Mouse (Mus musculus) limb, embryonic 14.5 days (tissue): ENCODE data around the gene Gpc5. TPM values are rescaled to one million over a fixed set of nuclear protein-coding genes. Genes with fewer than 3 reads are reported as not detected.

ENCODE experiments used
- ATAC-seq: fragments of 200-750 bp; cut with Nextera tagmentation; 2 replicates; pipeline ENCODE4 v1.8.0; 2017; ENCODE audit warnings: low read depth, moderate number of reproducible peaks, moderate TSS enrichment; ENCODE audit not compliant: low FRiP score
- DNase-seq: peaks from one replicate; pipeline ENCODE4 v3.0.0-alpha.2; 2015; ENCODE audit warnings: low spot score
- H3K27ac ChIP-seq: fragments of 300-500 bp; sonication (generic); replicated peaks from 2 replicates; pipeline ENCODE4 v1.5.1; 2014; ENCODE audit warnings: low read depth, mild to moderate bottlenecking, low read length, moderate library complexity, mixed read lengths
- H3K27me3 ChIP-seq: fragments of 300-500 bp; sonication (generic); 2 replicates; pipeline ENCODE4 v1.6.1; 2014; ENCODE audit warnings: low read length, mixed read lengths; ENCODE audit not compliant: control insufficient read depth, insufficient read depth
- H3K36me3 ChIP-seq: fragments of 300-500 bp; sonication (generic); 2 replicates; pipeline ENCODE4 v1.6.1; 2014; ENCODE audit warnings: mild to moderate bottlenecking, low read length, moderate library complexity, mixed read lengths; ENCODE audit not compliant: control insufficient read depth, insufficient read depth
- H3K4me1 ChIP-seq: fragments of 300-500 bp; sonication (generic); 2 replicates; pipeline ENCODE4 v1.6.1; 2014; ENCODE audit warnings: antibody characterized with exemption, low read length, mixed read lengths; ENCODE audit not compliant: control insufficient read depth, insufficient read depth
- H3K4me2 ChIP-seq: fragments of 300-500 bp; sonication (generic); replicated peaks from 2 replicates; pipeline ENCODE4 v1.6.1; 2014; ENCODE audit warnings: low read depth, mild to moderate bottlenecking, low read length, moderate library complexity; ENCODE audit not compliant: severe bottlenecking
- H3K4me3 ChIP-seq: fragments of 300-500 bp; sonication (generic); replicated peaks from 2 replicates; pipeline ENCODE4 v1.5.1; 2014; ENCODE audit warnings: low read length
- H3K9ac ChIP-seq: fragments of 300-500 bp; sonication (generic); 2 replicates; pipeline ENCODE4 v1.6.1; 2014; ENCODE audit warnings: mild to moderate bottlenecking, low read depth, low read length, moderate library complexity; ENCODE audit not compliant: severe bottlenecking
- H3K9me3 ChIP-seq: fragments of 300-500 bp; sonication (generic); 2 replicates; pipeline ENCODE4 v1.6.1; 2016; ENCODE audit warnings: low read length; ENCODE audit not compliant: control insufficient read depth
- POLR2A ChIP-seq: fragments of 200-500 bp; IDR thresholded peaks from 2 replicates; pipeline ENCODE4 v1.8.0; 2012; ENCODE audit warnings: inconsistent platforms, mild to moderate bottlenecking, moderate library complexity, borderline replicate concordance; ENCODE audit not compliant: insufficient read depth, insufficient read length; ENCODE audit errors: extremely low read depth
- WGBS: fragments of 180-500 bp; shearing (Covaris S2); extraction: QIAGEN DNeasy Blood & Tissue Kit; methylation state at CpG from one replicate; pipeline ENCODE4 v1.1.7; 2014; 5-methylcytosine and 5-hydroxymethylcytosine counted together
- polyA plus RNA-seq, 2 experiments: library from polyadenylated mRNA; depleted of rRNA in 1 of 2; stranded (reverse) in 1 of 2; unstranded in 1 of 2; fragments of >200 nt; fragmentation: Nextera tagmentation in 1 of 2; extraction: Ambion mirVana in 1 of 2; gene quantifications; 2 replicates each; pipeline versions ENCODE4 v1.2.1 to v1.2.3; 2012 to 2014

Gene Gpc5
- polyA plus RNA-seq, 2 experiments, result 0.78 to 1.4 TPM

DNA sequence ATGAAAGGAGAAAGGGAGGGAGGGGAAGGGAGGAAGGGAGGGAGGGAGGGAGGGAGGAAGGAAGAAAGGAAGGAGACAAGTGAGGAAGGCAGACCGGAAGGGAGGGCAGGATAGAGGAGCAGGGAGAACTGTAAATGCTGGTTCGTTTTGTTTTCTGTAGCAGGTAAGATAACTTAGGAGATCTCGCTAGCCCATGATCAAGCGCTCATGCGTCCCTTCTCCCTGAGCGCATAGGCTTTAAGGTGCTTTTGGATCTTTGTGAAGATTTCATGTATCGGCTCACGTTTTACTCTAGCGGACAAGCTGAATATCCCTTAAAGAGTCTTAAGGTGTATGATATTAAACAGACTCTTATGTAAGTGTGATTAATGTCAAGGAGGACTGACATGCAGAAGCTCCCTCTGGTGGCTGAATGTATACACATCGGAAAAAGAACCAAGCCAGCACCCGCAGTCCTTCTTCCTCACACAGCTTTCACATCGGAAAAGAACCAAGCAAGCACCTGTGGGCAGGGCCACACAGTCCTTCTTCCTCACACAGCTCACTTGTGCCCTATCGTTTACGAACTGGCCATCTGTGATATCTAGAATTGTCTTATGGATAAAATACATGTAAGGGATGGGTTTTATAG, 301.0 kb downstream of the Gpc5 start:
- Histone ChIP-seq H3K4me2 (no peak overlapping the region), H3K9me3 (no peaks in the 10 kb centered on the region), H3K27me3 (no peaks in the 10 kb centered on the region), H3K4me3 (no peak overlapping the region), H3K9ac (no peak overlapping the region), H3K4me1 (no peaks in the 10 kb centered on the region), H3K36me3 (no peaks in the 10 kb centered on the region), H3K27ac (no peak overlapping the region)
- WGBS, result 47% methylated on average over 14 of the region's 14 CpGs
- ATAC-seq, result peak; percentile 67
- DNase-seq, result peak; percentile 67
- TF ChIP-seq POLR2A, result no peak

DNA sequence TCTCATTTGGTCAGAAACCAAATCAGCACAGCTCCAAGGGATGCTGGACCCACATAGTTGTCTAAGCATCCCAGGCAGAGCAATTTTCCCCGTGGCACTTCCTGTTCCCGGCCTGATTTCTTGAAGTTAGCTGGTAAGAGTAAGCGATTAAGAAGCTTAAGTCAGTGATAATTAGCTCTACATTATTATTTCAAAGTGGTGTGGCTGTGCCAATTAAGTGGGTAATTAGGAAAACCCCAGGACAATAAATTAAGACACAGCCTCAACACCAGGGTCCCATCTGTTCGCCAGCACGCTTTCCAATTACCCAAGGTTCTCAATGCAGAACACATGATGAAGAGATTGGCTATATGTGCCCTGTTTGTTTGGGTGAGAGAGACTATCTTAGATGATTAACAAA, 314.6 kb downstream of the Gpc5 start:
- ATAC-seq (no peak), DNase-seq (no peak)
- Histone ChIP-seq H3K4me3 (no peak overlapping the region), H3K4me1 (0 out of 2 replicates have a peak, but pooled peaks cover 4% of the 10 kb centered on the region), H3K27me3 (no peaks in the 10 kb centered on the region), H3K9me3 (no peaks in the 10 kb centered on the region), H3K36me3 (no peaks in the 10 kb centered on the region), H3K4me2 (no peak overlapping the region), H3K27ac (no peak overlapping the region), H3K9ac (no peak overlapping the region)
- WGBS, result 20% methylated on average over 5 of the region's 5 CpGs
- TF ChIP-seq POLR2A, result no peak

DNA sequence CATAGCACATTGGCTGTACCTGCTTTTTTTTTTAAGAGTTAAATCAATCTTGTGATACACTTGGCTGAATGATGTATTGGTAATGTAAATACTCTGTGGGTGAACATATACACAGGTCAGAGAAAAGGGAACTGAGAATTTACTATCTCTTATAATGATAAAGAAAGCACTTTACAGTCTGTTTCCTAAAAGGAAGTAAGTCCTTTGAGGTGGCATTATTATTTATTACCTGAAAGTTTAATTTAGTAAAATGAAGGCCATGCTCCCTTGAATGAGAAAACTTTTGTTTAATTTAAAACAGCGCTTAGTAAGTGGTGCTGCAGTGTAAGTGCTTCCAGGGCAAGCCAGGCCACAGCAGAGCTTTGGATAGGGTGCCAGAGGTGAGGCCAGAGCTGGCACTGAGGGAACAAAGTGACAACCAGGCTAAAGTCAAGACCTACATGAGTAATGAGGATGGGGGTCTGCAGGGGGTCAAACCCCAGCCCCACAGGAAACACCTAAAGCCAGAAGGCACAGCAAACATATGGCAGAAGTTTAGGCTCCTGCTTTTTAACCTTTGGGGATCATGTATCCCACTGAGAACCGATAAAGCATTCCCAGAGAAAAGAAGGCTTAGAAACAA, 315.4 kb downstream of the Gpc5 start:
- 17% methylated on average over 2 of the region's 2 CpGs for WGBS
- Histone ChIP-seq H3K27ac (no peak overlapping the region), H3K36me3 (no peaks in the 10 kb centered on the region), H3K9me3 (no peaks in the 10 kb centered on the region), H3K27me3 (no peaks in the 10 kb centered on the region), H3K9ac (no peak overlapping the region), H3K4me2 (no peak overlapping the region), H3K4me1 (0 out of 2 replicates have a peak, but pooled peaks cover 4% of the 10 kb centered on the region), H3K4me3 (no peak overlapping the region)
- ATAC-seq (no peak), DNase-seq (no peak)
- no peak for TF ChIP-seq POLR2A

DNA sequence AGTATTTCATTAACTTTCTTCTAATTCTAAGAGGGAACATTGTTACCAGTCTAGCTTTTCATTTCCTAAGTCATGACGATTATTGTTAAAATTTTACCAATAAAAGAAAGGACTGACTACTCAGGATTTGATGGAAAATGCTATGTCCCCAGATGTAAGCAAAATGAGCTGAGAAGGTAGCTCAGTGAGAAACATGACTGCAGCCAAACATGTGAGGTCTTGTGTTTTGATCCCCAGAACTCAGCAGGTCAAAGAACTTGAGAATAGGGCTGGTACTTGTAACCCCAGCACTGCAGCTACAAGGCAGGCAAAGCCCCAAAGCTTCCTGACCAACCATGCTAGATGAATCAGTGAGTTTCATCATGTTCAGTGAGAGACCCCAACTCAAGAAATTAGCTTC, 318.9 kb downstream of the Gpc5 start:
- Histone ChIP-seq H3K36me3 (no peaks in the 10 kb centered on the region), H3K27me3 (no peaks in the 10 kb centered on the region), H3K27ac (no peak overlapping the region), H3K4me2 (no peak overlapping the region), H3K9me3 (no peaks in the 10 kb centered on the region), H3K4me3 (no peak overlapping the region), H3K9ac (no peak overlapping the region), H3K4me1 (0 out of 2 replicates have a peak, but pooled peaks cover 4% of the 10 kb centered on the region)
- ATAC-seq (no peak), DNase-seq (no peak)
- 71% methylated on average over 1 of the region's 1 CpGs for WGBS
- TF ChIP-seq POLR2A, result no peak

DNA sequence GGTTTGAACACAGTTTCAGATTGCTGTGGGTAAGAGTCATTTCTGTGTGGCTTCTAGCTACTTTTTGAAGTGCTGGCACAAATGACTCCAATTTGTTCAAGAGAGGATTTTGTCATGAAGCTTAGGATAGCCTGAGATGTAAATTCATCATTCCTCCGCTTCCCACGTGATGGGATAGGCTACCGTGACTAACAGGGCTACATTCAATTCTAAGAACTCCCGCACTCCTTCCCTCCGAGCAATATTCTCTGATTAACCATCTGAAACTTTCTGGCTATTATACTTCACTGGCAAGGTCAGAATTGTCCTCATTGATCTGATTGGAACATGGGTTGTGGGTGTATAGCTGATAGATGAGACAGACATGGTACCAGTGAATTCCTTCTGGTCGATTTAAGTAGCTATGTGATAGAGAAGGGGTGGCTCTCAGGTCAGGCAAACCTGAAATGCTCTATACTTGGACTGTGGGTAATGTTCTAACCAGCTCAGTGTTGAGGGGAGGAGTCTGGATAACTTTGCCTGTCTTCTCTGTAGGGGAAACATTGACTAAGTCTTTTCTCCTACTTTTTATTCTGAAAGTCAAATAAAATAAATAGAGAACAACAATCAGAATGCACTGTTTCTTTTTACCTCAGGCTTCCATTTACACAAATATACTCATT, 319.6 kb downstream of the Gpc5 start:
- H3K27ac ChIP-seq, result no peak overlapping the region
- 54% methylated on average over 6 of the region's 6 CpGs for WGBS
- H3K36me3 ChIP-seq, result no peaks in the 10 kb centered on the region
- no peaks in the 10 kb centered on the region for H3K27me3 ChIP-seq
- H3K4me1 ChIP-seq, result 0 out of 2 replicates have a peak, but pooled peaks cover 4% of the 10 kb centered on the region
- no peak overlapping the region for H3K9ac ChIP-seq
- TF ChIP-seq POLR2A, result no peak
- H3K9me3 ChIP-seq, result no peaks in the 10 kb centered on the region
- DNase-seq (no peak), ATAC-seq (no peak)
- H3K4me3 ChIP-seq, result no peak overlapping the region
- H3K4me2 ChIP-seq, result no peak overlapping the region
